Mouse (Mus musculus): ENCODE measurements around the gene Tra2a. TPM values are rescaled to one million over a fixed set of nuclear protein-coding genes. Genes with fewer than 3 reads are reported as not detected.

Tra2a gene
- polyA plus RNA-seq, 1 experiment, result 122 TPM

GRCm38 (mm10) chr6:49241562-49241961, 22.3 kb downstream of the Tra2a start:
- no peak for DNase-seq (ENCODE audit: extremely low spot score in 1 of 2, low spot score in 1 of 2)

- DNase-seq (ENCODE audit: extremely low spot score in 1 of 2, low spot score in 1 of 2), result peak; percentile 100
These were observed 27.5 kb downstream of the Tra2a start for GRCm38 (mm10) chr6:49236331-49236730.

GRCm38 (mm10) chr6:49233356-49233755, 30.5 kb downstream of the Tra2a start:
- no peak for DNase-seq (ENCODE audit: extremely low spot score in 1 of 2, low spot score in 1 of 2)

- DNase-seq (ENCODE audit: extremely low spot score in 1 of 2, low spot score in 1 of 2), result no peak
These were observed 35.6 kb downstream of the Tra2a start for GRCm38 (mm10) chr6:49228126-49228679.

- DNase-seq (ENCODE audit: extremely low spot score in 1 of 2, low spot score in 1 of 2), result no peak
These were observed 36.6 kb downstream of the Tra2a start for GRCm38 (mm10) chr6:49227184-49227735.

GRCm38 (mm10) chr6:49225728-49226123, 38.1 kb downstream of the Tra2a start:
- no peak for DNase-seq (ENCODE audit: extremely low spot score in 1 of 2, low spot score in 1 of 2)

- DNase-seq (ENCODE audit: extremely low spot score in 1 of 2, low spot score in 1 of 2), result no peak
These were observed 38.7 kb downstream of the Tra2a start for GRCm38 (mm10) chr6:49224923-49225727.

- DNase-seq (ENCODE audit: extremely low spot score in 1 of 2, low spot score in 1 of 2), result no peak
These were observed 41.9 kb downstream of the Tra2a start for GRCm38 (mm10) chr6:49221906-49222305.

GRCm38 (mm10) chr6:49219920-49220604, 43.8 kb downstream of the Tra2a start:
- DNase-seq (ENCODE audit: extremely low spot score in 1 of 2, low spot score in 1 of 2), result no peak

- no peak for DNase-seq (ENCODE audit: extremely low spot score in 1 of 2, low spot score in 1 of 2)
These were observed 44.8 kb downstream of the Tra2a start for GRCm38 (mm10) chr6:49219001-49219560.

GRCm38 (mm10) chr6:49218275-49218802, 45.5 kb downstream of the Tra2a start:
- no peak for DNase-seq (ENCODE audit: extremely low spot score in 1 of 2, low spot score in 1 of 2)

- no peak for DNase-seq (ENCODE audit: extremely low spot score in 1 of 2, low spot score in 1 of 2)
These were observed 46.1 kb downstream of the Tra2a start for GRCm38 (mm10) chr6:49217581-49218274.

GRCm38 (mm10) chr6:49216811-49217542, 46.9 kb downstream of the Tra2a start:
- no peak for DNase-seq (ENCODE audit: extremely low spot score in 1 of 2, low spot score in 1 of 2)

GRCm38 (mm10) chr6:49215748-49216585, 47.9 kb downstream of the Tra2a start:
- no peak for DNase-seq (ENCODE audit: extremely low spot score in 1 of 2, low spot score in 1 of 2)

GRCm38 (mm10) chr6:49214928-49215747, 48.7 kb downstream of the Tra2a start, which contains the start of gene Igf2bp3:
Gene Igf2bp3, minus strand, starts transcription at chr6:49214957.
- DNase-seq (ENCODE audit: extremely low spot score in 1 of 2, low spot score in 1 of 2), result no peak

GRCm38 (mm10) chr6:49214086-49214927, 49.5 kb downstream of the Tra2a start:
- DNase-seq (ENCODE audit: extremely low spot score in 1 of 2, low spot score in 1 of 2), result no peak

- no peak for DNase-seq (ENCODE audit: extremely low spot score in 1 of 2, low spot score in 1 of 2)
These were observed 50.2 kb downstream of the Tra2a start for GRCm38 (mm10) chr6:49213581-49214085.

All from frontal cortex, adult 2 months (tissue).